Mouse (Mus musculus) MEL (cell line): ENCODE measurements around the gene Vgll4. TPM values are rescaled to one million over a fixed set of nuclear protein-coding genes. Genes with fewer than 3 reads are reported as not detected.

Experiments
- DNase-seq: peaks from one replicate; pipeline ENCODE4 v3.0.0; 2011; ENCODE audit warnings: low read depth, low spot score
- H3K27ac ChIP-seq: 2 replicates; pipeline ENCODE4 v1.5.1; 2012; ENCODE audit warnings: low read depth, mild to moderate bottlenecking, control low read depth, low read length, moderate library complexity; ENCODE audit not compliant: control insufficient read depth
- H3K27me3 ChIP-seq, 2 experiments: fragments of 150-350 bp in 1 of 2; sonication (generic) in 1 of 2; 2 replicates each; pipeline ENCODE4 v1.6.1; 2012; ENCODE audit warnings: low read length in 2 of 2, mild to moderate bottlenecking in 2 of 2, improper control_type of control experiment in 1 of 2, moderate library complexity in 1 of 2; ENCODE audit not compliant: insufficient read depth in 2 of 2, control insufficient read depth in 1 of 2
- H3K36me3 ChIP-seq, 2 experiments: 2 replicates each; pipeline ENCODE4 v1.6.1; 2012 to 2014; ENCODE audit warnings: low read length in 2 of 2, improper control_type of control experiment in 1 of 2, inconsistent platforms in 1 of 2, mild to moderate bottlenecking in 1 of 2; ENCODE audit not compliant: insufficient read depth in 2 of 2, control insufficient read depth in 1 of 2
- H3K4me1 ChIP-seq, 2 experiments: fragments of 150-350 bp in 1 of 2; sonication (generic) in 1 of 2; 2 replicates each; pipeline ENCODE4 v1.6.1; 2012; ENCODE audit warnings: low read length in 2 of 2, improper control_type of control experiment in 1 of 2, mild to moderate bottlenecking in 1 of 2; ENCODE audit not compliant: insufficient read depth in 2 of 2, control insufficient read depth in 1 of 2
- H3K4me3 ChIP-seq, 2 experiments: fragments of 150-350 bp in 1 of 2; sonication (generic) in 1 of 2; 2 replicates each; pipeline ENCODE4 v1.5.1; 2012; ENCODE audit warnings: low read depth in 2 of 2, low read length in 2 of 2, mild to moderate bottlenecking in 2 of 2, moderate library complexity in 2 of 2, control low read depth in 1 of 2, improper control_type of control experiment in 1 of 2; ENCODE audit not compliant: control insufficient read depth in 1 of 2, insufficient read depth in 1 of 2
- H3K79me2 ChIP-seq: 2 replicates; pipeline ENCODE4 v1.6.1; 2012; ENCODE audit warnings: mild to moderate bottlenecking, low read length, moderate library complexity; ENCODE audit not compliant: control insufficient read depth, poor library complexity, insufficient read depth
- H3K9ac ChIP-seq: 2 replicates; pipeline ENCODE4 v1.6.1; 2012; ENCODE audit warnings: low read depth, mild to moderate bottlenecking, control low read depth, low read length, moderate library complexity; ENCODE audit not compliant: control insufficient read depth, poor library complexity, severe bottlenecking
- H3K9me3 ChIP-seq: fragments of 150-350 bp; sonication (generic); replicated peaks from 2 replicates; pipeline ENCODE4 v1.6.1; 2012; ENCODE audit warnings: mild to moderate bottlenecking, low read length, improper control_type of control experiment, moderate library complexity; ENCODE audit not compliant: insufficient read depth
- BHLHE40 ChIP-seq: IDR thresholded peaks from 2 replicates; pipeline ENCODE4 v1.6.1; 2012; ENCODE audit warnings: low read depth, mild to moderate bottlenecking, inconsistent platforms, low read length, improper control_type of control experiment, borderline replicate concordance
- CHD1 ChIP-seq: IDR thresholded peaks from 2 replicates; pipeline ENCODE4 v1.6.1; 2012; ENCODE audit warnings: low read depth, mild to moderate bottlenecking, inconsistent platforms, low read length, improper control_type of control experiment
- CHD2 ChIP-seq: IDR thresholded peaks from 2 replicates; pipeline ENCODE4 v1.6.1; 2011; ENCODE audit warnings: low read length, improper control_type of control experiment
- CTCF ChIP-seq, 3 experiments: IDR thresholded peaks in 2 of 3; conservative IDR thresholded peaks in 1 of 3; 2 replicates each; pipeline ENCODE4 v1.5.1; 2011 to 2012; ENCODE audit warnings: low read length in 3 of 3, low read depth in 2 of 3, mild to moderate bottlenecking in 2 of 3, improper control_type of control experiment in 1 of 3, inconsistent platforms in 1 of 3, mixed read lengths in 1 of 3, moderate library complexity in 1 of 3; ENCODE audit not compliant: control insufficient read depth in 1 of 3, insufficient read depth in 1 of 3, poor library complexity in 1 of 3, severe bottlenecking in 1 of 3
- ELF1 ChIP-seq: IDR thresholded peaks from 2 replicates; pipeline ENCODE4 v1.6.1; 2014; ENCODE audit warnings: low read depth, mild to moderate bottlenecking, inconsistent platforms, low read length, improper control_type of control experiment, moderate library complexity
- ETS1 ChIP-seq: IDR thresholded peaks from 2 replicates; pipeline ENCODE4 v1.6.1; 2012; ENCODE audit warnings: low read depth, mild to moderate bottlenecking, inconsistent platforms, low read length, improper control_type of control experiment, moderate library complexity
- GABPA ChIP-seq: IDR thresholded peaks from 2 replicates; pipeline ENCODE4 v1.6.1; 2012; ENCODE audit warnings: low read depth, mild to moderate bottlenecking, inconsistent platforms, low read length, improper control_type of control experiment, moderate library complexity
- HCFC1 ChIP-seq: IDR thresholded peaks from 2 replicates; pipeline ENCODE4 v1.6.1; 2012; ENCODE audit warnings: low read depth, mild to moderate bottlenecking, inconsistent platforms, low read length, improper control_type of control experiment, moderate library complexity
- JUND ChIP-seq: IDR thresholded peaks from 2 replicates; pipeline ENCODE4 v1.6.1; 2011; ENCODE audit warnings: low read depth, mild to moderate bottlenecking, improper control_type of control experiment, low read length
- MAFK ChIP-seq: IDR thresholded peaks from 2 replicates; pipeline ENCODE4 v1.6.1; 2011; ENCODE audit warnings: low read depth, mild to moderate bottlenecking, low read length, improper control_type of control experiment, borderline replicate concordance
- MAX ChIP-seq: IDR thresholded peaks from 2 replicates; pipeline ENCODE4 v1.6.1; 2011; ENCODE audit warnings: low read length, improper control_type of control experiment
- MEF2A ChIP-seq: IDR thresholded peaks from 2 replicates; pipeline ENCODE4 v1.6.1; 2014; ENCODE audit warnings: low read depth, mild to moderate bottlenecking, inconsistent platforms, low read length, improper control_type of control experiment; ENCODE audit not compliant: poor library complexity, insufficient replicate concordance, severe bottlenecking; ENCODE audit errors: extremely low read depth
- NELFE ChIP-seq: IDR thresholded peaks from 2 replicates; pipeline ENCODE4 v1.6.1; 2011; ENCODE audit warnings: low read depth, low read length, improper control_type of control experiment
- POLR2AphosphoS2 ChIP-seq: IDR thresholded peaks from 2 replicates; pipeline ENCODE4 v1.6.1; 2011; ENCODE audit warnings: low read length, improper control_type of control experiment
- POLR2AphosphoS5 ChIP-seq: IDR thresholded peaks from 2 replicates; pipeline ENCODE4 v1.6.1; 2012; ENCODE audit warnings: low read depth, borderline replicate concordance, mild to moderate bottlenecking, inconsistent platforms, low read length, moderate library complexity, mixed read lengths
- RAD21 ChIP-seq: IDR thresholded peaks from 2 replicates; pipeline ENCODE4 v1.6.1; 2011; ENCODE audit warnings: mild to moderate bottlenecking, low read depth, low read length, improper control_type of control experiment
- RCOR1 ChIP-seq: IDR thresholded peaks from 2 replicates; pipeline ENCODE4 v1.6.1; 2012; ENCODE audit warnings: low read depth, mild to moderate bottlenecking, inconsistent platforms, low read length, improper control_type of control experiment
- SIN3A ChIP-seq: IDR thresholded peaks from 2 replicates; pipeline ENCODE4 v1.6.1; 2012; ENCODE audit warnings: low read length, improper control_type of control experiment, inconsistent platforms
- USF2 ChIP-seq, 2 experiments: IDR thresholded peaks; 2 replicates each; pipeline ENCODE4 v1.6.1; 2011 to 2012; ENCODE audit warnings: improper control_type of control experiment in 2 of 2, low read length in 2 of 2, borderline replicate concordance in 1 of 2, inconsistent platforms in 1 of 2, low read depth in 1 of 2, mild to moderate bottlenecking in 1 of 2; ENCODE audit not compliant: insufficient read depth in 1 of 2
- ZKSCAN1 ChIP-seq: IDR thresholded peaks from 2 replicates; pipeline ENCODE4 v1.6.1; 2012; ENCODE audit warnings: low read depth, mild to moderate bottlenecking, inconsistent platforms, low read length, improper control_type of control experiment, moderate library complexity
- ZMIZ1 ChIP-seq: IDR thresholded peaks from 2 replicates; pipeline ENCODE4 v1.6.1; 2012; ENCODE audit warnings: low read depth, mild to moderate bottlenecking, inconsistent platforms, low read length, improper control_type of control experiment, moderate library complexity
- polyA plus RNA-seq, 2 experiments: library from polyadenylated mRNA; stranded (reverse) in 1 of 2; unstranded in 1 of 2; fragments of >175 nt in 1 of 2; fragments of >200 nt in 1 of 2; gene quantifications; 2 replicates each; pipeline versions ENCODE4 v1.2.1 to v1.2.4; 2012; ENCODE audit warnings: low replicate concordance in 2 of 2, low read depth in 1 of 2; ENCODE audit not compliant: insufficient read length in 2 of 2, insufficient read depth in 1 of 2, missing spikeins in 1 of 2
- total RNA-seq: library from RNA; depleted of rRNA; stranded (reverse); fragments of 300-350 nt; gene quantifications from 2 replicates; pipeline ENCODE4 v1.2.3, GENCODE M21; 2012

The Vgll4 gene
- total and polyA plus RNA-seq, 3 experiments, result 18.1 to 21.5 TPM; not detected in 1

GRCm38 (mm10) chr6:114835752-114836151 lies 134.0 kb downstream of the Vgll4 start:
- DNase-seq, result no peak
- no peak overlapping the region for H3K4me3 ChIP-seq
- no peak overlapping the region for H3K9ac ChIP-seq
- peaks cover 0 to 6% of the 10 kb centered on the region in 2 experiments; a peak in 3 of 4 replicates for H3K4me1 ChIP-seq
- no peaks in the 10 kb centered on the region for H3K9me3 ChIP-seq
- TF ChIP-seq CHD2 (no peak), ZMIZ1 (no peak)
- no peaks in the 10 kb centered on the region for H3K79me2 ChIP-seq
- no peaks in the 10 kb centered on the region for H3K27me3 ChIP-seq
- peaks cover 0 to 11% of the 10 kb centered on the region in 2 experiments; a peak in 2 of 4 replicates for H3K36me3 ChIP-seq
- H3K27ac ChIP-seq, result no peak overlapping the region

- no peak overlapping the region for H3K4me3 ChIP-seq
- H3K9me3 ChIP-seq, result no peaks in the 10 kb centered on the region
- no peak overlapping the region for H3K27ac ChIP-seq
- no peak overlapping the region for H3K9ac ChIP-seq
- peaks cover 0 to 6% of the 10 kb centered on the region in 2 experiments; a peak in 3 of 4 replicates for H3K4me1 ChIP-seq
- H3K27me3 ChIP-seq, result no peaks in the 10 kb centered on the region
- H3K79me2 ChIP-seq, result no peaks in the 10 kb centered on the region
- TF ChIP-seq MAX (no peak), ELF1 (no peak), ZKSCAN1 (no peak), USF2 (IDR thresholded peaks at IDR 0.05; ENCODE audit: borderline replicate concordance in 1 of 2, insufficient read depth in 1 of 2, low read depth in 1 of 2, low read length in 2 of 2) (no peak), POLR2AphosphoS5 (no peak), CTCF (IDR thresholded peaks at IDR 0.05 in 2 of 3, conservative IDR thresholded peaks at IDR 0.05 in 1 of 3; ENCODE audit: control insufficient read depth in 1 of 3, insufficient read depth in 1 of 3, low read depth in 2 of 3, low read length in 3 of 3, poor library complexity in 1 of 3, severe bottlenecking in 1 of 3) (no peak), CHD2 (no peak)
- no peak for DNase-seq
- H3K36me3 ChIP-seq, result peaks cover 0 to 11% of the 10 kb centered on the region in 2 experiments; a peak in 2 of 4 replicates
Measured at GRCm38 (mm10) chr6:114835344-114835743, 134.4 kb downstream of the Vgll4 start.

GRCm38 (mm10) chr6:114833791-114834346 lies 135.9 kb downstream of the Vgll4 start:
- Histone ChIP-seq H3K27ac (no peak overlapping the region), H3K4me3 (no peak overlapping the region), H3K9ac (no peak overlapping the region), H3K4me1 (peaks cover 0 to 6% of the 10 kb centered on the region in 2 experiments; a peak in 3 of 4 replicates), H3K79me2 (no peaks in the 10 kb centered on the region), H3K27me3 (no peaks in the 10 kb centered on the region), H3K36me3 (peaks cover 0 to 11% of the 10 kb centered on the region in 2 experiments; a peak in 2 of 4 replicates), H3K9me3 (no peaks in the 10 kb centered on the region)
- DNase-seq, result no peak
- TF ChIP-seq ZKSCAN1, result no peak
- no peak for TF ChIP-seq HCFC1
- TF ChIP-seq GABPA, result no peak
- no peak for TF ChIP-seq POLR2AphosphoS2
- no peak for TF ChIP-seq CTCF (IDR thresholded peaks at IDR 0.05 in 2 of 3, conservative IDR thresholded peaks at IDR 0.05 in 1 of 3; ENCODE audit: control insufficient read depth in 1 of 3, insufficient read depth in 1 of 3, low read depth in 2 of 3, low read length in 3 of 3, poor library complexity in 1 of 3, severe bottlenecking in 1 of 3)
- TF ChIP-seq ETS1, result no peak
- no peak for TF ChIP-seq SIN3A
- TF ChIP-seq MAX, result no peak
- TF ChIP-seq CHD1, result no peak
- no peak for TF ChIP-seq POLR2AphosphoS5
- no peak for TF ChIP-seq BHLHE40
- TF ChIP-seq NELFE, result no peak
- no peak for TF ChIP-seq JUND
- no peak for TF ChIP-seq RAD21
- no peak for TF ChIP-seq RCOR1
- TF ChIP-seq MAFK, result no peak
- TF ChIP-seq MEF2A, result no peak
